Mouse (Mus musculus) subcutaneous adipose tissue, adult 2 months (tissue): Measurements from ENCODE around the gene Adck1. TPM values are rescaled to one million over a fixed set of nuclear protein-coding genes. Genes with fewer than 3 reads are reported as not detected.

Source experiments
- polyA plus RNA-seq: library from polyadenylated mRNA; depleted of rRNA; stranded (reverse); fragments of >200 nt; gene quantifications from 2 replicates; pipeline ENCODE4 v1.2.3, GENCODE M21; 2012; ENCODE audit warnings: low replicate concordance; rRNA removed

Adck1 gene
- polyA plus RNA-seq, result 34.5 and 36.3 TPM in 2 replicates

DNA sequence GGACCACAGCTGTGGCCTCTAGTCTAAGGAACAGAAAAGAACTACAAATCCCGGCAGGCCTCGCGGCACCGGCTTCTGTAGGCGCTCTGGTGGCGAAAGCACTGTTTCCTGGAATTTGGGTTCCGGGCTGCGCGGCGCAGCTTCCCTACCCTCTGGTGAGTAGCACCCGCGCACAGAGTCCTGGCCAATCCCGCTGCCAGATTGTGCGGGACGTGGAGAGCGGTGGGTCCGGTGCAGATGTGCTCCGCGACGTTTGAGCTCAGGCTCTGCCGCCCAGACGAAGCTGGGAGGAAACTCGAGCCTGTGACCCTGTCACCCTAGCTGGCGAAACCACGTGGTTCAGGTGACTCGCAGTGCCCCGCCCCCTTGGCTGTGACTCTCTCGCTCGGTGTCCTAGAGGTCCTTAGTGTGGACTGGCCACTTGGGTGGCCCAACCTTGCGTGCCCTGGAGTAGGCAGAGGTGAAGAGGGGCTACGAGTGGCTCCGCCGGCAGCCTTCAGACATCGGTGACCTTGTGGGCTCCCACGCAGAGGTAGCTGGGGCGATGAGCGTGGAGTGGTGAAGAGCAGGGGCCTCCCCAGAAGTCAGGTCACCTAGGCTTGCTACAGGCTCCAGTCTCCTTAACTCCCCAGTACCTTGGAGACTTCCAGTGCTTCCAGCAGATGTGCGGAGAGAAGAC is at the start of gene Adck1:
Gene Adck1, plus strand, starts transcription at position 114 of the 679 bp plus-strand sequence.

DNA sequence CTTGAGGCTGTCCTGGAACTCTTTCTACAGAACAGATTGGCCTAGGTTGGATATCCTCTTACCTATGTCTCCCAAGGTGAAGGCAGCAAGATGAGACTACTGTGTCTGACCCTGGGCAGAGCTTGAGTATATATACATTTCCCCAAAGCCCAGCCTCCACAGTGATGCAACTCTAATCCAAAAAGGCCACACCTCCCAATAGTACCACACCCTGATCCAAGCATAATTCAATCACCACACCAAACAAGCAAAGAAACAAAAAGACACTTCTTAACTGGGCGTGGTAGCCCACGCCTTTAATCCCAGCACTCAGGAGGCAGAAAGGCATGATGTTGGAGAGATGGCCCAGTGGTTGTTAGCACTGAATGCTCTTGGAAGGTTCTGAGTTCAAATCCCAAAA is 36.4 kb upstream of the Adck1 start, which contains the start of gene Gm5039:
Gene Gm5039, minus strand, starts transcription at position 101 of the 400 bp plus-strand sequence.

Other genes with a start within 250 kb of the Adck1 start
- not detected in 2 replicates for gene Gm10436, start 178.4 kb upstream of the Adck1 start, polyA plus RNA-seq
- not detected in 2 replicates for gene Gm8332, start 110.5 kb upstream of the Adck1 start, polyA plus RNA-seq
- not detected in 2 replicates for gene Gm5662, start 86.1 kb upstream of the Adck1 start, polyA plus RNA-seq
- gene Gm5039, start 36.5 kb upstream of the Adck1 start, polyA plus RNA-seq, result not detected in 2 replicates